Mouse (Mus musculus) hindbrain, embryonic 11.5 days (tissue): ENCODE measurements at regions not wholly inside any gene's neighbourhood (a gene's known extent, or its start where the extent isn't known, plus 50 kb on each side); places are given as distances from the start of the nearest gene placed in this dataset.

Experiments
- ATAC-seq: fragments of 200-750 bp; cut with Nextera tagmentation; 2 replicates; pipeline ENCODE4 v1.8.0; 2017; ENCODE audit warnings: mild to moderate bottlenecking, moderate TSS enrichment, moderate library complexity; ENCODE audit not compliant: low FRiP score
- DNase-seq: peaks from one replicate; pipeline ENCODE4 v3.0.0-alpha.2; 2015; ENCODE audit warnings: low spot score
- H3K27ac ChIP-seq: fragments of 300-500 bp; sonication (generic); 2 replicates; pipeline ENCODE4 v1.5.1; 2014; ENCODE audit warnings: mild to moderate bottlenecking, low read depth, low read length
- H3K27me3 ChIP-seq: fragments of 300-500 bp; sonication (generic); 2 replicates; pipeline ENCODE4 v1.6.1; 2014; ENCODE audit warnings: mild to moderate bottlenecking, low read length, moderate library complexity, mixed read lengths; ENCODE audit not compliant: control insufficient read depth, insufficient read depth
- H3K36me3 ChIP-seq: fragments of 300-500 bp; sonication (generic); 2 replicates; pipeline ENCODE4 v1.6.1; 2014; ENCODE audit warnings: mild to moderate bottlenecking, low read length, moderate library complexity, mixed read lengths; ENCODE audit not compliant: control insufficient read depth, insufficient read depth
- H3K4me1 ChIP-seq: fragments of 300-500 bp; sonication (generic); replicated peaks from 2 replicates; pipeline ENCODE4 v1.6.1; 2014; ENCODE audit warnings: low read length, mixed read lengths; ENCODE audit not compliant: control insufficient read depth, insufficient read depth
- H3K4me2 ChIP-seq: fragments of 300-500 bp; sonication (generic); replicated peaks from 2 replicates; pipeline ENCODE4 v1.6.1; 2014; ENCODE audit warnings: mild to moderate bottlenecking, low read depth, low read length
- H3K4me3 ChIP-seq: fragments of 300-500 bp; sonication (generic); 2 replicates; pipeline ENCODE4 v1.5.1; 2014; ENCODE audit warnings: low read depth, low read length
- H3K9ac ChIP-seq: fragments of 300-500 bp; sonication (generic); 2 replicates; pipeline ENCODE4 v1.6.1; 2014; ENCODE audit warnings: low read depth, low read length
- H3K9me3 ChIP-seq: fragments of 300-500 bp; sonication (generic); 2 replicates; pipeline ENCODE4 v1.6.1; 2016; ENCODE audit warnings: low read length; ENCODE audit not compliant: control insufficient read depth
- WGBS: fragments of 180-500 bp; shearing (Covaris S2); extraction: QIAGEN DNeasy Blood & Tissue Kit; methylation state at CpG from one replicate; pipeline ENCODE4 v1.1.7; 2014; 5-methylcytosine and 5-hydroxymethylcytosine counted together

DNA sequence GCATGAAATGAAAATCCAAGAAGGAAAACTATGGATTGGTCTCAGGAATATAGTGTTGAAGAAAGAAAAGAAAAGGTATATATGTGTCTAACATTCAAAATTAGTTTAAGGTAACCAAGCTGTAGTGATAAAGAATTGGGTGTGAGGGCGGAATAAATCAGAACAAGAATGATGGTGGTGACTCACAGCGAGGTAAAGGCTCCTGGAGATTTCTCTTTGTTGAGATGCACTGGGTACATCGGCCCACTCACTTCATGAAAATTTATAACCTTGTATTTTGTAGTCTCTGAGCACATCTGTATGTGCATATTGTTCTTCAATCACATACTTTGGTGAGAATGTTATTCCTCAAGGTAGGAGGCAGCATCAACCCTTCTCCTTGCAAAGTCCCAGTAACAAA, 525.0 kb upstream of the Fat1 start:
- WGBS = 89% methylated on average over 3 of the region's 3 CpGs
- DNase-seq = no peak

DNA sequence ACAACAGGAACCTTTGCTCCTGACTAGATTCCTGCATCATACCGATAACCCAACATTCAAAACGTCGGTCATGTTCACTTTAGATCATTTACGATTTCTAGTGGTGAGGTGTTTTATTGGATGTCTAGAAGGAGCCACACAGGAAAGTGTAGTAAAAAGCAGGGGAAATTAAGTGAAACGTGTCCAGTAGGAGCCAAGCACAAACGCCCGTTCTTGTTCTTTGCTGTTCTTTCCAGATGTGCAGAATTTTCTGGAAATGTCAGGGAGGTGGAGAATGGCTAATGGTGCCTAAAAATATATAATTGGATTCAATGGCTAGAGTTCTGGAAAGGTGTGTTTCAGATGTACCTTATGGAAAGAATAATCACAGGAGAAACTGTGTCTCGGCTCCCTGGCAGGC, 517.2 kb upstream of the Fat1 start:
- Histone ChIP-seq H3K36me3 (no peaks in the 10 kb centered on the region), H3K4me3 (no peak overlapping the region), H3K9me3 (no peaks in the 10 kb centered on the region), H3K27me3 (no peaks in the 10 kb centered on the region), H3K4me2 (no peak overlapping the region), H3K4me1 (no peaks in the 10 kb centered on the region), H3K9ac (no peak overlapping the region), H3K27ac (no peak overlapping the region)
- WGBS = 91% methylated on average over 8 of the region's 8 CpGs
- ATAC-seq (no peak), DNase-seq (no peak)

More for the DNA sequence above, 525.0 kb upstream of the Fat1 start:
- no peak overlapping the region for H3K4me3 ChIP-seq
- no peaks in the 10 kb centered on the region for H3K27me3 ChIP-seq
- no peaks in the 10 kb centered on the region for H3K4me1 ChIP-seq
- H3K4me2 ChIP-seq = no peak overlapping the region
- ATAC-seq = no peak
- no peak overlapping the region for H3K9ac ChIP-seq
- no peaks in the 10 kb centered on the region for H3K9me3 ChIP-seq
- no peak overlapping the region for H3K27ac ChIP-seq
- no peaks in the 10 kb centered on the region for H3K36me3 ChIP-seq

DNA sequence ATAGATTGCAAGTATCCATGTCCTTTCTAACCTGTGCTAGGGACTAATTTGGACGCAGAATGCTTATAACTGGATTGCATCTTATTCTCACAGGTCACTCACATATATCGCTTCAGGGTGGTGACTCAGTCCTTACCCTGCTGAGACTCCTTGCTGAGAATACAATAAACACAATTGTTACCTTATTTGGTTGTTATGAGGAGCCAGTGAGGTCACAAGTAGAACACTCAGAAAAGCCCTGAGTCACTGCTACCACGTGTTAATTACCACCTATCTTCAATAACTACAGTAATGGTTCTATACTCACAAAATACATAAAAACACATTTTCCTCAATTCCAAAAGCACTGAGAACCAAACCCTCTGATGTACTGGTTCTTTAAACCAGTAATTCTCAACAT, 479.8 kb upstream of the Fat1 start:
- Histone ChIP-seq H3K27ac (no peak overlapping the region), H3K4me2 (no peak overlapping the region), H3K36me3 (no peaks in the 10 kb centered on the region), H3K9ac (no peak overlapping the region), H3K27me3 (no peaks in the 10 kb centered on the region), H3K4me3 (no peak overlapping the region), H3K9me3 (no peaks in the 10 kb centered on the region), H3K4me1 (no peaks in the 10 kb centered on the region)
- 71% methylated on average over 3 of the region's 3 CpGs for WGBS
- no peak for ATAC-seq
- no peak for DNase-seq

DNA sequence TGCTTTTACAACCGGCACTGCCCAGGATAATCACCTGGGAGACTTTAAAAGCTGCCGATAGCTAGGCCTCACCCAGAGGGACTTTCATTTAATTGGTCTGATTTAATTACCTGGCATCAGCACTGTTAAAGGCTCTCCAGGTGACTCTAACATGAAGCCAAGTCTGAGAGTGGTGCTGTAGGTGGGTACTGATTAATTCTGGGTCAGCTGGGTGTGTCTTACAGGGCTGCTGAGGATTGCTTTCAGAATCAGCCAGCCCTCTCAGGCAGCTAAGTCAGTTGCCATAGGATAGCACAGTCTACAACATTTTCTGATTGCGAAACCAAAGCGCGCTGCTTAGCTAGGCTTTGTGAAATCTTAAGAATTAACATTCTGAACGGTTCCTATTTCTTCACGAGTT, 478.9 kb upstream of the Fat1 start:
- no peaks in the 10 kb centered on the region for H3K9me3 ChIP-seq
- no peak overlapping the region for H3K4me2 ChIP-seq
- no peak overlapping the region for H3K9ac ChIP-seq
- 85% methylated on average over 7 of the region's 7 CpGs for WGBS
- H3K27me3 ChIP-seq = no peaks in the 10 kb centered on the region
- no peaks in the 10 kb centered on the region for H3K4me1 ChIP-seq
- no peaks in the 10 kb centered on the region for H3K36me3 ChIP-seq
- ATAC-seq (no peak), DNase-seq (no peak)
- H3K27ac ChIP-seq = no peak overlapping the region
- H3K4me3 ChIP-seq = no peak overlapping the region

DNA sequence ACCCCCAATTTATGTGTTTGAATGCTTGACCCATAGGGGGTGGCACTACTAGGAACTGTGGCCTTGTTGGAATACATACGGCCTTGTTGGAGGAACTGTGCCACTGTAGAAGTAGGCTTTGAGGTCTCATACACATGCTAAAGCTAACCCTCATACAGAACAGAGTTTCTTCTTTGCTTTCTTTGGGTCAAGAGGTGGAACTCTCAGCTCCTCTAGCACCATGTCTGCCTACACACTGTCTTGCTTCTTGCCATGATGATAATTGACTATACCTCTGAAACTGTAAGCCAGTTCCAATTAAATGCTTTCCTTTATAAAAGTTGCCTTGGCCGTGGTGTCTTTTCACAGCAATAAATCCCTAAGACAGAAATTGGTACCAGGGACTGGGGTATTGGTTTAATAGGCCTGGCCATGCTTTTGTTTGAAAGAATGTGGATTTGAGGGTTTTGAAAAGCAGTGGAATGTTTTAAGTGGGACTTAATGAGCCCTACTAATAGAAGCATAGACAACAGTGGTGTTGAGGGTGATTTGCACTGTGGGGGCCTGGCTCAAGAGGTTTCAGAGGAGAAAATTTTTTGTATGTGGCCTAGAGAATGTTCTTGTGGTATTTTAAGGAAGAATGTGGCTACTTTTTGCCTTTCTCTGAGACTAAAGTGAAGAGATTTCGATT, 468.7 kb upstream of the Fat1 start:
- no peak overlapping the region for H3K4me3 ChIP-seq
- no peak overlapping the region for H3K4me2 ChIP-seq
- ATAC-seq = no peak
- H3K27me3 ChIP-seq = no peaks in the 10 kb centered on the region
- no peaks in the 10 kb centered on the region for H3K4me1 ChIP-seq
- DNase-seq = no peak
- no peak overlapping the region for H3K27ac ChIP-seq
- no peaks in the 10 kb centered on the region for H3K9me3 ChIP-seq
- no peaks in the 10 kb centered on the region for H3K36me3 ChIP-seq
- 77% methylated on average over 3 of the region's 3 CpGs for WGBS
- H3K9ac ChIP-seq = no peak overlapping the region

DNA sequence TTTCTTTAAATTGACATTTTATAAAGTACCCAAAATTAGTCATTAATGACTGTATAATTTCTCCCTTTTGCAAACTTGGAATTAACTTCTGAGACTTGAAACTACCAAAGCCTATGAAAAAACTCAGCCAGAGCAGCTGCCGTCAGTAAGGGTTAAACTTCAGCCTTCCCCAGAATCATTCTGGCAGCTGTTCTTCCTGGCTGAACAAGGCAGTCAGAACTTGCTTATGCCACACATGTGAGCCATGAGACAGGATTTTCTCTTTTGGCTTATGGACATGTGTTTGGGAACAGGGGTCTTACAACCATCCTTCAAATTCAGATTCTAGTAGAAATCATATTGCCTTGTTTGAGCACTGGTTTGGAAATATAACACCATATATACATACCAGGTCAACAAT, 422.4 kb upstream of the Fat1 start:
- no peaks in the 10 kb centered on the region for H3K4me1 ChIP-seq
- no peak for ATAC-seq

DNA sequence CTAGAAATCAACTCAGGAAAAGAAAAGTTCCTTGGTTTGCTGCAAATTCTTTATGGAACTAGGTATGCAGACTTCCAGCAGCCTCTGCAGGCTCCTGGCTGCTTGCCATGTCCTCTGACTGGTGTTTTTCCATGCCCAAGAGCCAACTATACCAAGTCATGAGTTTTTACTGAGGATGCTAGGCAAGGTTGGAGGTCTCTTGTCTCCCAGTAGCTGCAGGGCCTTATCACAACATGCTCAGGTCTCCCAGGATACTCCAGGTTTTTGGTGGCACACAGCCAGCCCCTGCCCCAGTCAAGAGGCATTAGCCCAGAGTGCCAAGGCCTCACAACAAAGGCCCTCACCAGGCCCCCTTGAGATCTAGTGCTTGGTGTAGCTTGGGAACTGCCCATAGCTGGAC, 409.3 kb upstream of the Fat1 start:
- ATAC-seq = no peak

More for the DNA sequence above, 422.4 kb upstream of the Fat1 start:
- Histone ChIP-seq H3K36me3 (no peaks in the 10 kb centered on the region), H3K4me2 (no peak overlapping the region), H3K27me3 (no peaks in the 10 kb centered on the region), H3K9me3 (no peaks in the 10 kb centered on the region), H3K4me3 (no peak overlapping the region), H3K9ac (no peak overlapping the region), H3K27ac (no peak overlapping the region)
- no peak for DNase-seq
- 78% methylated on average over 1 of the region's 1 CpGs for WGBS

DNA sequence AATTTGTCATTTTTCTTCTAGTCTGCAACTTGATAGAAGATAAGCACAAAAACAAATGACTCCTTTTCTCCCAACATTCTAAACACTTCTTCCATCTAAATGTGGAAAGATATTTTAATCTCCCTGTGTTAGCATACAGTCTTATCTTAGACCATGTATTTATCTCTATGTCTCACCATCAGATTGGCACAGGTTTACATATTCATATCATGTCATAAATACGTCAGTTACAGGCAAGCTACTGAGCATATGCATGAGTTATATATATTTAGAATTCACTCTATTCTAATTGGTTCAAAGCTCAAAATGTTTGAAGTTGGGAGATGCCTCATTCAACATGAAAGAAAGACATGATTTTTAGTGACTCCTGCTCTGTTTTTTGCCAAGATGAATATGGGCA, 405.6 kb upstream of the Fat1 start:
- Histone ChIP-seq H3K27ac (no peak overlapping the region), H3K4me1 (no peaks in the 10 kb centered on the region), H3K4me2 (no peak overlapping the region), H3K27me3 (no peaks in the 10 kb centered on the region), H3K4me3 (no peak overlapping the region), H3K36me3 (no peaks in the 10 kb centered on the region), H3K9ac (no peak overlapping the region), H3K9me3 (no peaks in the 10 kb centered on the region)
- 88% methylated on average over 1 of the region's 1 CpGs for WGBS
- no peak for DNase-seq
- ATAC-seq = no peak

More for the DNA sequence above, 409.3 kb upstream of the Fat1 start:
- Histone ChIP-seq H3K4me3 (no peak overlapping the region), H3K9ac (no peak overlapping the region), H3K4me2 (no peak overlapping the region), H3K27ac (no peak overlapping the region), H3K27me3 (no peaks in the 10 kb centered on the region), H3K4me1 (no peaks in the 10 kb centered on the region), H3K36me3 (no peaks in the 10 kb centered on the region), H3K9me3 (no peaks in the 10 kb centered on the region)
- DNase-seq = no peak

DNA sequence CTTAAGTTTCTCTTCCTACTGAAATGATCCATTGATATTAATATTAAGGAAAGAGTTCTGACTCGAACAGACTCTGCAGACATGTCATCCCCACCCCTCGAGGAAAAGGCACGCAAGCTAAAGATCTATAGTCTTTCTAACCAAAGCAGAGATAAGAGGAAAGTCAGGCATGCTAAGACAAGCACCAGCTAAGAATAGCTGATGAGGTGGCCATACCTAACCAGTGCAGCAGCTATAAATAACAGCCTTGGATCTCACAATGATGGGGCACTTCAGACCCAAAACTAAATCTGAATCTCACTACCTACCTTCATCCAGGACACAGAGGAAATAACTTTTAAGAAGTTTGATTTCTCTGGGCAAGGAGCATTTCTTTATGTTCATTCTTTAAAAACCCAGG, 386.4 kb upstream of the Fat1 start:
- DNase-seq = no peak
- no peak overlapping the region for H3K4me2 ChIP-seq
- no peaks in the 10 kb centered on the region for H3K36me3 ChIP-seq
- 94% methylated on average over 3 of the region's 3 CpGs for WGBS
- no peak overlapping the region for H3K9ac ChIP-seq
- no peak for ATAC-seq
- no peak overlapping the region for H3K4me3 ChIP-seq
- no peaks in the 10 kb centered on the region for H3K9me3 ChIP-seq
- H3K27me3 ChIP-seq = no peaks in the 10 kb centered on the region
- no peak overlapping the region for H3K27ac ChIP-seq
- H3K4me1 ChIP-seq = no peaks in the 10 kb centered on the region
